Mouse (Mus musculus) adrenal gland, adult (tissue): ENCODE measurements around the gene Srsf1.

ENCODE experiments used
- DNase-seq, 2 experiments: peaks; one replicate each; pipeline ENCODE4 v3.0.0; 2022 to 2023; ENCODE audit warnings: low spot score in 1 of 2; ENCODE audit not compliant: inconsistent age in 2 of 2

Srsf1 gene

DNA sequence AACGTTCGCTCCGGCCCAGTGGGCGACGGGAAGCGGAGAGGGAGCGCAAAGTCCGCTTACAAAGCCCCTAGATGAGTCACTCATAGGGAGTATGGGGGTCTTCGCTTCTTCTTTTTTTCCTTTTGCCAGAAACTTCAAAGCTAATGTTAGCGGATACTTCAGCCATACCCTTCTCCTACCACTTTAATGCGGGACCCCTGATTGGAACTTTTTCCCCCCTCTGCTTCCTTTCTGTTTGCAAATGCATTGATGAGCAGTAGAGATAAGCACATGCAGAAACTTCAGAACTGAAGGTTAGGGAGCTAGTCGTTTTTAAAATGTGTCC lies 22.0 kb downstream of the Srsf1 start:
- DNase-seq, result no peak

DNA sequence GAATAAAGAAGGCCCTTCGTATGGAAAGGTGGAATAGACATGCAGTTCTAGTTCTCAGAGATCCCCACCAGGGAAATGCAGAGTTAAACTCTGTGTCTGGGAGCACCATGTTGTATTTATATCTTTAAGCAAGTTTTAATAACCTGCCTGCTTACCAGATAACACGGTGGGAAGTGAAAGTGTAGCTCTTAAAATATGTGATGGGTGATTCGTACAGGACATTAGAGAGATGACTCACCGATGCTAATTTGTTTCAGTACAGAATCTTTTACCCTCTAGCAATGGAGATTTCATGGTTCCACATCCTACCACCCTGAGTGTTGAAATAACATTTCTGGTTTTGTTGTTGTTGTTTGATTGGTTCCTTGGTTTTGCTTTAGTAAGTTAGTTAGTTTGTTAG lies 23.2 kb downstream of the Srsf1 start:
- DNase-seq, result peak in 1 of 2 experiments; percentile 69

DNA sequence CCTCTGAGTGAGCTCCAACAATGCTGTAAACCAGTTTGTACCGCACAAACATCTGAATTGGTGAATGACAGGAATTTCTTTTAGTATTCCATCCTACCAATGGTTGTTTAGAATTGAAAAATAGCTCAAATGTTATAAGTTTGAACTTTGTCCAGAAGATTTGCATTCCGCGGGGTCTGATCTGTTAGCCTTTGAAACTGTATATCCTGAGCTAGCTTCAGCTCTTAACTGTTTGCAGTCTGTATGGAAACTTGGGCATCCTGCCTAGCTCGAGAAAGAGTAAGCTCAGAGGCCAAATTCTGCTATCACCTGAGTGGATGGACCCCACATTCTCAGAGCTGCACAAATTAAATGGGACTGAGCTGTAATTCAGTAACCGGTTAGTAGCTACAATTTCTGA lies 23.9 kb downstream of the Srsf1 start:
- no peak for DNase-seq

DNA sequence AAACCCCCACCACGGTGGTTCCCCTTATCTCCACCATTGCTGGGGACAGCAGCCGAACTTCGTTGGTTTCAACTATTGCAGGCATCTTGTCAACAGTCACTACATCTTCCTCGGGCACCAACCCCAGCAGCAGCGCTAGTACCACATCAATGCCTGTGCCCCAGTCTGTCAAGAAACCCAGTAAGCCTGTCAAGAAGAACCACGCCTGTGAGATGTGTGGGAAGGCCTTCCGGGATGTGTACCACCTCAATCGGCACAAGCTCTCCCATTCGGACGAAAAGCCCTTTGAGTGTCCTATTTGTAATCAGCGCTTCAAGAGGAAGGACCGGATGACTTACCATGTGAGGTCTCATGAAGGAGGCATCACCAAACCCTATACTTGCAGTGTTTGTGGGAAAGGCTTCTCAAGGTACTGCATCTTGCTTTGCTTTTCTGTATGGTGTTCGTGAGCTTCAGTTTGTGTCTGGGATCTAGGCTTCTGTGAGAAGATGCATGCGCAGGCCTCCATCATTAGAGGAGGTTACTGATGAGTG lies 26.2 kb downstream of the Srsf1 start:
- DNase-seq, result no peak

DNA sequence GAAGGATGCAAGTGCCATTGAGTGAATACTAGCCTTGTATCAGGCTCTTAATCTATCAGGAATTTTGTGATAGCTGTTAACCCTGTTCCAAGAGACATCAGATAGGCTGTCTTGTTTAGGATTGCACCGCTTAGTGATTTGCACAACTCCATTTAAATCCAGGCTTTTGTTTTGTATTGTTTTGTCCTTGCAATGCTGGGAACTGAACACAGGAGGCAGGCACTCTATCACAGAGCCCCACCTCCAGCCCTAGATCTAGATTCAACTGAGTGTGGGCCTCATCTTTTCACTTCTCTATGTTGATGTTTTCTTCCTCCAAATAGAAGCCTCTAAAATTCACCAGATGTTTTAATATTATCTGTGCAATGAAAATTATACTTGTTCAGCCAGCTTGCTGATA lies 28.5 kb downstream of the Srsf1 start:
- DNase-seq, result no peak

DNA sequence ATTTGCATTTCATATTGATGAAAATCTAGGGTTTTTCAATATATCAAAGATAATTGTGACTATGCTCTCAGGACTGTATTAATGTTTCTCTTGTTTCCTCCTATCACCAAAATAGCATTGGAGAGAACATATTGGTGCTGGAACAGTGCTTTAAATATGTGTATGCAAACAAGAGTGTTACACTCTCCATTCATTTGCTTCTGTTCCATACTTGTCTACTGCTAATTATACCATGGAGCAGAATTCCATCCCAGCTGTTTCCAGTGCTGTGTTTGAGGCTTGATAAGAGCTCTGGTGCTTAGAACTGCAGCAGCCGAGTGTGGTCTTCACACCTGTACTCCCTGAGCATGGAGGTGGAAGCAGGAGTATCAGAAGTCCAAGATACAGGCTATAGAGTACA lies 29.2 kb downstream of the Srsf1 start:
- no peak for DNase-seq

DNA sequence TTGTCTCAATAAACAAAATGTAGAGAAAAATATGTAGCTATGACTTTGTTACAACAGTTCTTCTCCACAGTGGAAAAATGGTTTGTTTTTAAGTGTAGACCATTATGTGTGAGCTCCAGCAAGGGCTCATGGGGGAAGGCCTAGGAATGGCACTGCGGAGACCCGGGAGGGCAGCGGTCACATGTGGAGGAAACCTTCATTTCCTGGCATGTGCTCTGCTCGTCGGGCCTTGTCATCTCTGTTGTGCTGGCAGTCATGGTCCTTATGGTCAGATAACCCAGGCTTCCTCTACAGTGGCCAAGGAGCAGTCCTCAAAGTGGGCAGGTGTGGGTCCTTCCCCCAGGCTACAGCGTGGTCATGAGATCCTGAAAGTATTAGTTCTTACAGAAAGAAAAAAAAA lies 36.5 kb downstream of the Srsf1 start:
- DNase-seq, result no peak

DNA sequence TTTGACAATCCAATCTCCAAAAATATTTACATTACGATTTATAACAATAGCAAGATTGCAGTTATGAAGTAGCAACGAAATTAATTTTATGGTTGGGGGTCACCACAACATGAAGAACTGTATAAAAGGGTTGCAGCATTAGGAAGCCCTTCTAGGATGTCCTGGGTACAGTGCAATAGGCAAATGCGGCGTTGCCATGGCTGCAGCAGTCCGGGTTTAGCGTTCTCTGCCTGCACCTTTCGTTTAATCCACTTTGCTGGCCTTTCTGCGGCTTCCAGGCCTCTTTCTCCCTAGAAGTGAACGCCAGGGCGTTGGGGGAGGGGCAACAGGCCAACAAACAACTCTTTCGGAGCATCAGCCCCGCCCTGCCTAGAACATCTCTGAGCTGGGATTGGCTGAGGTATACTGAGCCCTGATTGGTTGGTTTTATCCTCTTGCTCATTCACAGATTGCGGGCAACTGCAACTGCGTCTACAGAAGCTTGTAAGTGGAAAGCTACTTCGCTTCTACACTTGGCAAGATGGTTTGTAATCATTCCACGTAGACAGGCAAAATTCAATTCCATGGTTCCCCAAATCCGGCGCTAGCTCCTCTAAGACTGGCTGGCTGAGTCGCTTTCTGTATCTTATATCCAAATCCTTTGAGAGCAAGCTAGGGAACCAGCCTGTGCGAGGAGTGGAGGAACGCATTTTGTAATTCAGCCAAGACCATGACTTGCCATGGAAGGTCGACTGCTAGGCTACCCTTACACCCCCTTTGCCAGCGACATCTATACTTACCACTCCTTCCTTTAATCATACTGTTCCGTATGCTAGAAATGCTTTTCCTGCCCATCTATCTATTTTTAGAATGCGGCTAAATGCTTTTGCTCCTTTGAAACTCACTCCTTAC lies 39.8 kb downstream of the Srsf1 start:
- peak; percentile 93 to 97 for DNase-seq

DNA sequence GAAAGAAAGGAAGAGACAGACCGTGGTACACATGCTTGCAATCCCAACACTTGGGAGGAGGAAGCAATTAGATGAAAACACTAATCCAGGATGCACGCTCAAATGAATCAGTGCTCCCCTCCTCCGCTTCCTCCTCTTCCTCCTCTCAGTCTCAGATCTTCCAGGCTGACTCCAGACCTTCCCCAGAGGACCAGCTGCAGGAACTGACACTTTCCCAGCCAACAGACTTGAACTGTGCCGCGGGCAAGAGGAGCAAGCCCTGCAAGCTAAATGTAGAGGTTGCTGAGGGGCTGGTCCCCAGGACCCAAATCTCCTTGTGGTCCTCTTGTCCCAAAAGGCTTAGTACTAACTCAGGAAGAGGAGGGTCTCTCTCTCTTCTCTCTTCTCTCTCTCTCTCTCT lies 42.0 kb downstream of the Srsf1 start:
- DNase-seq, result no peak

DNA sequence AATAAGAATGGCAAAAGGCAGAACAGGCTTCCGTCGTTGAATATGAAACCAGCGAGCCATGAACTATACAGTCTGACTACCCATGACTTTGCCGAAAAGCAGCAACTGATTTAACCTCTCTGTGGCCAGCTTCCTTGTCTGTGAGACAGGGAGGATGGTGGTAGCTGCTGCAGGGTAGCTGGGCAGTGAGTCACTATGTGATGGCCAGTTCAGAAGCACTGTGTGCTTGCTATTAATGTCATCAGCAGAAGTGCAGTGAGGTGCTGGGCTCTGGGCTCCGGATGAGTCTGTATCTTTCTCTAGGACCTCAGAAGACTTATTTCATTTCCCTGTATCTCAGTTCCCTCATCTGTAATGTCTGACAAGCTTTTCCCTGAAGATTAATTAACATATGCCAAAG lies 43.1 kb downstream of the Srsf1 start:
- DNase-seq, result peak in 1 of 2 experiments; percentile 50

DNA sequence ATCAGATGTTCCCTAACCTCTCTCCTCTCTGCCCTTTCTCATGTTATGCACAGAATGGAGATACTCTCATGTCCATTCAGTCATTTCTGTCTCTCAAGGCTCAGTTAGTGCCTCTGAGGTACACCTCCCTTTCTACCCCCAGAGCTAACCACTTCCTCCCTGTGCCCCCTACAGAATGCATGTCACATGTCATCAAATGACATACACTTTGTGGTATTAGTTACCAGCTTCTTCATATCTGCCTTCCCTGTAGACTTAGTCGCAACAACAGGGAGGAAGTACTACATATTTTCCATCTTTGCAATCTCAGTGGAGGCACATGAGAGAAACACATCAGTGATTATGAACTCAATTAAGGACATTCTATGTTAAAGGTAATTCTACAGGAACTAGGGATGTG lies 44.8 kb downstream of the Srsf1 start:
- DNase-seq, result no peak

DNA sequence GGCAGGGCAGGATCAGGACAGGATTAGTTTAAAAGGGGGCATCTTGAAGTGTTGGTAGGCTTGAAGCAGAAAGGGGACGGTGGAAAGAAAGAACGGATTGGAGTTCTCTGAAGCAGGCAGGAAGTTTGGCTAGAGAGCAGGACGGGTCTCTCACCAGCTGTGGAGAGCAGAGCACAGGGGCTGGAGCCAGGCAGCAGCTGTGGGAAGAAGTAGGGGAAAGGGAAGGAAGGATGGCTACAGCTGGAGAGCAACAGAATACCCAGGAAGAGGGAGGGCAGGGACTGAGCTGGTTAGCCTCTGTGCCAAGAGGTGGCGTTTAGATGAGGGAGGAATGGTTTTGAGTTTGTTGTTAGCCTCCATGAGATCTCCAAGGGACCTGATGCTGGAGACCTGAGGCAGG lies 50.0 kb downstream of the Srsf1 start:
- peak in 1 of 2 experiments; percentile 55 for DNase-seq

DNA sequence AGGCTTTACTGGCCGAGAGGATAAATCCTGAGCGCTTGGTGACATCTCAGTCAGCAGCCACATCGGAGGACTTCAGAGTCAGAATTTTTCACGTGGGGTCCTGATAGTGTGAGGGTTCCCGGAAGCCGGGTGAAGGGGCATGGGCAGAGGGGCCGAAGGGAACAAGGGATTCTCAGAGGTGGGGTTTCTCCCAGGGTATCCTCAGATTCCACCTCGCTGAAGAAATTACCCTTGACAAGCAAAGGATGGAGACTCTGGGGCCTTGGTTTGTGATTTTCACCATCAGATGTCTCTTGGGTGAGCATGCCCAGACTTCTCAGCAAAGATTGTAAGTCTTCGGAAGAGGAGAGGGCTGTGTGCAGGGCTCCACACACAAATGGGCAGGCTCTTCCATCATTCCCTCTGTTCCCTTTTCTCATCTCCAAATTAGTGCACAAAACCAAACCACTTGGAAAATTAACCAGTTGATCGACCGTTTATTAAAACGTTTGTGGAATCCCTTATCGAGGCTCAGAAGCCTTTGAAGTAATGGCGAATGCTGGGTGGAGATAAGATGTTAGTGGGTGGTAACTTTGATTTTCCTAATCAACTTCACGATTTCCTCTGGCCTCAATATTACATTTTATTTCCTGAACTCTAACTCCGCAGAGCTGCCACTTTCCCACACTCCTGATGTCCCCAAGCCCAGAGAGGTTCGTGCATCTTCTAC lies 51.0 kb downstream of the Srsf1 start, which contains the start of gene Cuedc1:
TSS of gene Cuedc1 (plus strand) at position 38 of the 709 bp plus-strand sequence.
- peak in 1 of 2 experiments; percentile 61 for DNase-seq

DNA sequence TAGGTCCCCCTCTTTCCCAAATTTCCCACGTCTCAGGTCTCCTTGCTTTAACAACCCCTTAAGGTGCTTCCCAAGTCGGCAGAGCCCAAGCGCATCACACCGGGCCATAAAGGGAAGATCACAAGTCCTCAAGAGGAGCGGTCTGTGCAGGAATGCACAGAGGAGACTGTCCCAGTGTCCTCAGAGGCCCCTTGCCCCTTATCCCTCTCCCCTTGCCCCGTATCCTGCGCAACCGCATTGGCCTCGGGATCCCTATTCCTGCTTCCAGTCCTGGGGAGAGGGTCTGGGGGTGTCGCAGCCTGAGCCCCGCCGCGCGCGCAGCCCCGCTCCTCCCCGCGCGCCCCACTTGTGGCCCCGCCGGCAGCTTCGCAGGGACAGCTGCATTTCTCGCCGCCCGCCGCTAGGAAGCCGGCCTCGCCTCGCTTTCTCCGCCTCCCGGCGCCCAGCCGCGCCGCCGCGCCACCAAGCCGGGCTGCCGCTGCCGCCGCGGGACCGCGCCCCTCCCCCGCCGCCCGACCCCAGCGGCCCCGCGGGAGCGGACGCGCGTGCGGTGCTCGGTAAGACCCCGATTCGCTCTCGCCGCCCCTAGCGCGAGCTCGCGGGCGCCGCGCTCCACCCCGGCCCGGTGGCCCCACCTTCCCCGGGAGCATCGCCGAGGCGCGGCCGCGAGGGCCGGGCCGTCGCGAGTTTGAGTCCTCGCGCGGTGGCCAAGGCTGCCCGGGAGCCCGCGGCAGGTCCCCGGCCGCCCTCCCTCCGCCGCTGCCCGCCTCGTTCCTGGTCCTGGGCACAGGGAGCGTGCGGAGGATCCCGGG lies 51.8 kb downstream of the Srsf1 start:
- peak; percentile 89 to 95 for DNase-seq

DNA sequence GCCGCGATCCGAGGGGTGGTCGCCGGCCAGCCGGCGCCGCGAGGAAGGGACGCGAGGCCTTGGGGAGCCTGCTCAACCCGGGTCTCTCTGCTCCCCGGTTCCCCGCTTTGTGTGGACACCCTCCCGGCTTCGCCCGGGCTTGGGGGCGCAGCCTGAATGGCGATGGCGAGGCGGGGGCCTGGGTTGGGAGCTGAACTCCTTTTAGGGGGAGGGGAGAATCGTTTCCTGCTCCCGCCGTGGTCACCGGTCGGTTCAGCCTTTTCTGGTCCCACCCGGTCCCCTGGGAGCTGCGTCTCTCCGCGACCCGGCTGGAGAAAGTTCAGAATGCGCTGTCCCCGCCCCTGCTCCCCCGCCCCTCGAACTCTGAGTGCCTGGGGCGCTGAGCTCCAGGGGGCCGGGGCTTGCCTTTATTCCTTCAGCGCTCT lies 52.4 kb downstream of the Srsf1 start:
- peak; percentile 85 to 92 for DNase-seq

DNA sequence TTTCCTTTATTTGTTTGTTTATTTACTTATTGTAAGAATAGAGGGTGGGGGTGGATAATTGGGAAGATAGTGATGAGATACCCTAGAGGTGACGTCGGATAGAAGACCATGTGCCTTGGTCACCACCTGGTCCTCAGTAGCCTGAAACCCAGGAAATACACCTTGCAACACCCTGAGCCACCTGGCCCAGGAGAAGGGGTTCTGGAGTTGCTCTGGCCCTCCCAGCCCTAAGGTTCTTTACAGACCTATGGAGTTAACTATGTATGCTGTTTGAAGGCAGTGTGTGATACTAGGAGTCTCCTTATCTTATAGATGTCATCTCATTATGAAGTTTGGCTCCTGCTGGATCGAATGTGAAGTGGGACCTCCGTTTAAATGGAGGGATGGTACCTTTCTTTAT lies 53.0 kb downstream of the Srsf1 start:
- DNase-seq, result peak in 1 of 2 experiments; percentile 58
